Mouse (Mus musculus): Measurements from ENCODE around the gene Rbm5.
A peak's percentile ranks its signal among the peaks of the same experiment; 100 is the strongest.

Rbm5 gene

GRCm38 (mm10) chr9:107770374-107771290, at the start of gene Rbm5:
TSS of gene Rbm5 (minus strand) at chr9:107770996.
- DNase-seq (ENCODE audit: low spot score in 2 of 2): peak; percentile 88 to 94

GRCm38 (mm10) chr9:107812132-107812531, 41.3 kb upstream of the Rbm5 start:
- no peak for DNase-seq (ENCODE audit: low spot score in 2 of 2)

GRCm38 (mm10) chr9:107810985-107811384, 40.2 kb upstream of the Rbm5 start:
- DNase-seq (ENCODE audit: low spot score in 2 of 2): no peak

GRCm38 (mm10) chr9:107791714-107792113, 20.9 kb upstream of the Rbm5 start:
- no peak for DNase-seq (ENCODE audit: low spot score in 2 of 2)

- DNase-seq (ENCODE audit: low spot score in 2 of 2): peak in 1 of 2 experiments; percentile 34
Measured at GRCm38 (mm10) chr9:107782536-107783203, 11.9 kb upstream of the Rbm5 start.

- DNase-seq (ENCODE audit: low spot score in 2 of 2): no peak
Measured at GRCm38 (mm10) chr9:107776809-107777208, 6.0 kb upstream of the Rbm5 start.

- no peak for DNase-seq (ENCODE audit: low spot score in 2 of 2)
Measured at GRCm38 (mm10) chr9:107774411-107774810, 3.6 kb upstream of the Rbm5 start.

- DNase-seq (ENCODE audit: low spot score in 2 of 2): no peak
Measured at GRCm38 (mm10) chr9:107771782-107772181, 986 bp upstream of the Rbm5 start.

GRCm38 (mm10) chr9:107770037-107770373, 791 bp downstream of the Rbm5 start:
- no peak for DNase-seq (ENCODE audit: low spot score in 2 of 2)

- DNase-seq (ENCODE audit: low spot score in 2 of 2): no peak
Measured at GRCm38 (mm10) chr9:107769445-107770000, 1.3 kb downstream of the Rbm5 start.

GRCm38 (mm10) chr9:107768851-107769250, 1.9 kb downstream of the Rbm5 start:
- DNase-seq (ENCODE audit: low spot score in 2 of 2): no peak

GRCm38 (mm10) chr9:107759593-107759992, 11.2 kb downstream of the Rbm5 start:
- DNase-seq (ENCODE audit: low spot score in 2 of 2): no peak

- DNase-seq (ENCODE audit: low spot score in 2 of 2): no peak
Measured at GRCm38 (mm10) chr9:107750378-107750777, 20.4 kb downstream of the Rbm5 start.

GRCm38 (mm10) chr9:107748063-107748462, 22.7 kb downstream of the Rbm5 start:
- no peak for DNase-seq (ENCODE audit: low spot score in 2 of 2)

GRCm38 (mm10) chr9:107747310-107747709, 23.5 kb downstream of the Rbm5 start:
- no peak for DNase-seq (ENCODE audit: low spot score in 2 of 2)

GRCm38 (mm10) chr9:107746679-107747078, 24.1 kb downstream of the Rbm5 start:
- no peak for DNase-seq (ENCODE audit: low spot score in 2 of 2)

- DNase-seq (ENCODE audit: low spot score in 2 of 2): no peak
Measured at GRCm38 (mm10) chr9:107744061-107744460, 26.7 kb downstream of the Rbm5 start.

- DNase-seq (ENCODE audit: low spot score in 2 of 2): peak in 1 of 2 experiments; percentile 38
Measured at GRCm38 (mm10) chr9:107738841-107739202, 32.0 kb downstream of the Rbm5 start.

GRCm38 (mm10) chr9:107738020-107738840, 32.6 kb downstream of the Rbm5 start:
- DNase-seq (ENCODE audit: low spot score in 2 of 2): peak; percentile 54 to 91

GRCm38 (mm10) chr9:107736185-107736485, 34.7 kb downstream of the Rbm5 start:
- no peak for DNase-seq (ENCODE audit: low spot score in 2 of 2)

- DNase-seq (ENCODE audit: low spot score in 2 of 2): no peak
Measured at GRCm38 (mm10) chr9:107735356-107736184, 35.2 kb downstream of the Rbm5 start.

Data from left cerebral cortex, adult 9 months (tissue).